8 mouse cellular contexts compared by ENCODE assay signal in genomic region chr13:43302651-43303160, GRCm38 (mm10). TPM values are rescaled to one million over a fixed set of nuclear protein-coding genes. Genes with fewer than 3 reads are reported as not detected.
DNase-seq lines count a peak whose midpoint lies in the region; ATAC-seq and TF ChIP-seq lines count a peak whose summit lies in the region.

No protein-coding gene starts in this region.

- H3K27ac ChIP-seq in CH12.LX (ENCODE audit: insufficient read depth, low read depth), result no peak overlapping the region
- H3K27ac ChIP-seq in embryonic facial prominence, embryonic 12.5 days, result no peak overlapping the region
- H3K27ac ChIP-seq in intestine, embryonic 15.5 days, result no peak overlapping the region
- H3K27ac ChIP-seq in midbrain, embryonic 10.5 days (replicated peaks), result peak overlapping the region; percentile 80; the same call in 1 of the 2 replicates

- H3K4me2 ChIP-seq in CH12.LX (ENCODE audit: insufficient read depth, low read depth, poor library complexity, severe bottlenecking), result peak overlapping the region; percentile 85
- H3K4me2 ChIP-seq in embryonic facial prominence, embryonic 12.5 days (replicated peaks), result peak overlapping the region; percentile 99
- H3K4me2 ChIP-seq in intestine, embryonic 15.5 days (replicated peaks), result peak overlapping the region; percentile 97

- WGBS in embryonic facial prominence, embryonic 12.5 days, result under 1% methylated on average over 19 of the region's 19 CpGs
- WGBS in intestine, embryonic 15.5 days, result 2% methylated on average over 19 of the region's 19 CpGs
- 2% methylated on average over 19 of the region's 19 CpGs for WGBS in midbrain, embryonic 10.5 days

- peaks cover 8 to 32% of the 10 kb centered on the region in 2 experiments for H3K4me1 ChIP-seq in CH12.LX (ENCODE audit: control insufficient read depth in 1 of 2, insufficient read depth in 2 of 2)
- H3K4me1 ChIP-seq in embryonic facial prominence, embryonic 12.5 days, result peaks cover 16% of the 10 kb centered on the region; the same call in 1 of the 2 replicates
- peaks cover 13% of the 10 kb centered on the region for H3K4me1 ChIP-seq in intestine, embryonic 15.5 days (replicated peaks)
- H3K4me1 ChIP-seq in midbrain, embryonic 10.5 days, result peaks cover 42% of the 10 kb centered on the region

- no peak for TF ChIP-seq EP300 in CH12.LX (IDR thresholded peaks at IDR 0.05; ENCODE audit: low read length)

- peak; percentile 18 to 35 for DNase-seq in heart, adult 18-20 months
- DNase-seq in heart, postnatal 4 days, result no peak
- DNase-seq in CH12.LX (ENCODE audit: extremely low read depth), result no peak
- DNase-seq in midbrain, embryonic 10.5 days (ENCODE audit: low spot score), result no peak
- DNase-seq in thymus, postnatal 4 days, result peak; percentile 47
- no peak for DNase-seq in gastrocnemius, adult 8-10 months (ENCODE audit: low spot score in 2 of 2)

- no peaks in the 10 kb centered on the region for H3K9me3 ChIP-seq in CH12.LX (replicated peaks; ENCODE audit: low read length)
- no peaks in the 10 kb centered on the region for H3K9me3 ChIP-seq in embryonic facial prominence, embryonic 12.5 days
- H3K9me3 ChIP-seq in intestine, embryonic 15.5 days, result no peaks in the 10 kb centered on the region
- no peaks in the 10 kb centered on the region for H3K9me3 ChIP-seq in midbrain, embryonic 10.5 days (replicated peaks)

- in situ Hi-C loops in CH12.LX (cut with MboI; ENCODE audit: low pct_ligation_motif_present, low pct_unique_long_range_greater_than_20kb, low sequenced_read_pairs), result no loop called here

- H3K4me3 ChIP-seq in CH12.LX (replicated peaks in 1 of 3; ENCODE audit: low read depth in 2 of 3, low read length in 2 of 3, poor library complexity in 1 of 3), result peak overlapping the region in 2 of 3 experiments; percentile 51 to 53
- H3K4me3 ChIP-seq in embryonic facial prominence, embryonic 12.5 days, result peak overlapping the region; percentile 66
- H3K4me3 ChIP-seq in intestine, embryonic 15.5 days (replicated peaks), result peak overlapping the region; percentile 59
- H3K4me3 ChIP-seq in midbrain, embryonic 10.5 days, result peak overlapping the region; percentile 78

- TF ChIP-seq RAD21 in CH12.LX (IDR thresholded peaks at IDR 0.05; ENCODE audit: low read depth, low read length), result no peak

- H3K27me3 ChIP-seq in CH12.LX (replicated peaks), result peaks cover 46% of the 10 kb centered on the region
- H3K27me3 ChIP-seq in embryonic facial prominence, embryonic 12.5 days, result peaks cover 40% of the 10 kb centered on the region
- H3K27me3 ChIP-seq in intestine, embryonic 15.5 days (replicated peaks), result peaks cover 26% of the 10 kb centered on the region
- H3K27me3 ChIP-seq in midbrain, embryonic 10.5 days (ENCODE audit: low read depth, poor library complexity, severe bottlenecking), result peaks cover 89% of the 10 kb centered on the region

- no peaks in the 10 kb centered on the region for H3K36me3 ChIP-seq in CH12.LX (replicated peaks in 1 of 2; ENCODE audit: control insufficient read depth in 1 of 2, insufficient read depth in 1 of 2, low read length in 1 of 2)
- no peaks in the 10 kb centered on the region for H3K36me3 ChIP-seq in embryonic facial prominence, embryonic 12.5 days
- H3K36me3 ChIP-seq in intestine, embryonic 15.5 days, result no peaks in the 10 kb centered on the region
- H3K36me3 ChIP-seq in midbrain, embryonic 10.5 days, result no peaks in the 10 kb centered on the region

- no peak for ATAC-seq in embryonic facial prominence, embryonic 12.5 days (ENCODE audit: insufficient number of reproducible peaks, insufficient read depth, low FRiP score, low TSS enrichment)
- ATAC-seq in intestine, embryonic 15.5 days, result no peak

- no peak overlapping the region for H3K9ac ChIP-seq in CH12.LX (ENCODE audit: insufficient read depth, low read depth)
- peak overlapping the region; percentile 71 for H3K9ac ChIP-seq in embryonic facial prominence, embryonic 12.5 days
- peak overlapping the region; percentile 65 for H3K9ac ChIP-seq in intestine, embryonic 15.5 days

- dilution Hi-C loops in CH12.LX (cut with MboI; ENCODE audit: extremely low pct_ligation_motif_present, extremely low pct_unique_long_range_greater_than_20kb, low sequenced_read_pairs), result no loop called here

- no peak for TF ChIP-seq POLR2A in CH12.LX (IDR thresholded peaks at IDR 0.05; ENCODE audit: low read depth, low read length)

- TF ChIP-seq CTCF in CH12.LX (conservative IDR thresholded peaks at IDR 0.05 in 1 of 2, IDR thresholded peaks at IDR 0.05 in 1 of 2; ENCODE audit: low read depth in 2 of 2, low read length in 2 of 2), result no peak

- H3K79me2 ChIP-seq in CH12.LX (replicated peaks; ENCODE audit: control insufficient read depth, extremely low read depth, insufficient read depth, poor library complexity, severe bottlenecking), result no peaks in the 10 kb centered on the region

TF ChIP-seq in CH12.LX, 34 proteins besides CTCF, POLR2A, EP300 and RAD21:
- TF ChIP-seq NRF1 (IDR thresholded peaks at IDR 0.05; ENCODE audit: low read depth, low read length), result peak; percentile 45; the same call in 1 of the 2 replicates
- TF ChIP-seq MEF2A (IDR thresholded peaks at IDR 0.05; ENCODE audit: borderline replicate concordance, low read depth, low read length), result no peak

RNA-seq across cellular contexts. Expression of gene Gfod1, which starts 1.3 kb away (rescaled TPM):
- total RNA-seq in heart, adult 18-20 months (2021), result 10 to 100 TPM; 32.3 to 34.3 TPM
- 10 to 100 TPM; 20.6 to 24.8 TPM for total RNA-seq in heart, postnatal 4 days (2021)
- total RNA-seq in CH12.LX (2012; rRNA removed) (0.30 and 0.46 TPM in 2 replicates), CH12.LX (2014; rRNA removed) (0.12 and 0.70 TPM in 2 replicates)
- 0.36 and 0.49 TPM in 2 replicates for polyA plus RNA-seq in CH12.LX (2012; ENCODE audit: insufficient read length, low read depth)
- polyA plus RNA-seq in embryonic facial prominence, embryonic 12.5 days (2016; fragmentation: Nextera tagmentation; extraction: Ambion mirVana), result 0.66 and 0.87 TPM in 2 replicates
- 0.20 and 0.33 TPM in 2 replicates for polyA plus RNA-seq in intestine, embryonic 15.5 days (2015; fragmentation: Nextera tagmentation; extraction: Ambion mirVana)
- polyA plus RNA-seq in midbrain, embryonic 10.5 days (2016; fragmentation: Nextera tagmentation; extraction: Ambion mirVana), result 0.10 and 0.37 TPM in 2 replicates
- 1 to 10 TPM; 3.6 to 4.9 (median 4.3) TPM for total RNA-seq in gastrocnemius, adult 8-10 months (2022)

Comparison
In these comparisons a context has a peak if more than half of its experiments do, and no peak if none do; other contexts are left out.
1. DNase-seq: peak in heart, adult 18-20 months (2 of 2) and thymus, postnatal 4 days (single experiment); none in heart, postnatal 4 days (single experiment), CH12.LX (single experiment), midbrain, embryonic 10.5 days (single experiment) and gastrocnemius, adult 8-10 months (0 of 2).
2. Peak in every context shown above with its lines, with median percentiles within 50 percentile points of each other: H3K4me2 ChIP-seq and H3K4me3 ChIP-seq.